Mouse (Mus musculus) spleen, adult 2 months (tissue): ENCODE results near the gene Ccser2.

Source experiments
- CTCF ChIP-seq: fragments of 200-500 bp; IDR thresholded peaks from 2 replicates; pipeline ENCODE4 v1.5.1; 2011; ENCODE audit warnings: mild to moderate bottlenecking, inconsistent platforms; ENCODE audit not compliant: insufficient read depth, insufficient read length, insufficient replicate concordance; ENCODE audit errors: extremely low read depth
- POLR2A ChIP-seq: fragments of 200-500 bp; IDR thresholded peaks from 2 replicates; pipeline ENCODE4 v1.6.1; 2011; ENCODE audit warnings: low read depth, low read length, inconsistent platforms

DNA sequence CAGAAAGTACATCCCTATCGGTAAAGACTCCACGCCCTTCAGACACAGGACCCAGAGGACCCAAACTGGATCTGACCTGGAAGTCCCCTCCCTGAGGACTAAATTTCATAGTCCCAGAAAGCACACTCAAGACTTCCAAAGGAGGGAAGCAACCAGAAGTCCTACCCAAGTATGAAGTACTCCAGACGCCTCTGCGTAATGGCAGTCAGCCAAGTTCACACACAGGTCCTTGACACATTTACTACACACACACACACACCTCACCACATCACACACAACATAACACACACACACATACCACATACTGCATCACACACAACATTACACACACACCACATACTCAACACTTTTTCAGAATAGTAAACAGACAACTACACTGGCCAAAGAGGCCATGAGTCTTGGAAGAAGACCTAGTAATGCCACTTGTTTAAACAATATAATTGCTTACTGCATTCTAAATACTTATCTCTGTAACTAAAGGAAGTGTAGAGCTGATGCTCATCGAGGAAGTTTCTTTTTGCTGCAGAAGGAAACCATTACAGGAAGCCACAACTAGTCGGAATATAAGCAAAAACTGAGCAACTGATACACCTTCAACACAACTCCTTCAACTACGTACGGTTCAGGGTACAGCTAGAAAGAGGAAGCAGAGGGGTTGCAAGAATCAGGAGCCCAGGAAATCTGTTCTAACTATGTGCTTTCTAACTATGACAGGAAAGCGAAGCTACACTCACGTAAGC is 15.7 kb downstream of the Ccser2 start:
- TF ChIP-seq CTCF (no peak), POLR2A (no peak)
